Mouse (Mus musculus) liver, postnatal 0 days (tissue): ENCODE measurements at regions not wholly inside any gene's neighbourhood (a gene's known extent, or its start where the extent isn't known, plus 50 kb on each side); places are given as distances from the start of the nearest gene placed in this dataset.

Experiments used
- CTCF ChIP-seq: sonication (generic); IDR thresholded peaks from 2 replicates; pipeline ENCODE4 v1.5.1; 2016; ENCODE audit warnings: antibody characterized with exemption, low read depth
- EP300 ChIP-seq: IDR thresholded peaks from 2 replicates; pipeline ENCODE4 v1.6.1; 2016; ENCODE audit warnings: antibody characterized with exemption, low read depth, mild to moderate bottlenecking

GRCm38 (mm10) chr3:103449851-103450250 is 125.2 kb upstream of the Syt6 start:
- TF ChIP-seq CTCF (no peak), EP300 (no peak)
